Mouse (Mus musculus) limb, embryonic 15.5 days (tissue): ENCODE data around the gene Rph3al. TPM values are rescaled to one million over a fixed set of nuclear protein-coding genes. Genes with fewer than 3 reads are reported as not detected.

Experiments
- ATAC-seq: fragments of 200-750 bp; cut with Nextera tagmentation; 2 replicates; pipeline ENCODE4 v1.8.0; 2017; ENCODE audit warnings: low read depth, moderate TSS enrichment; ENCODE audit not compliant: insufficient number of reproducible peaks, low FRiP score, low TSS enrichment
- H3K27ac ChIP-seq: fragments of 300-500 bp; sonication (generic); 2 replicates; pipeline ENCODE4 v1.5.1; 2015; ENCODE audit warnings: moderate library complexity, mild to moderate bottlenecking, inconsistent platforms
- H3K27me3 ChIP-seq: fragments of 300-500 bp; sonication (generic); 2 replicates; pipeline ENCODE4 v1.6.1; 2015; ENCODE audit warnings: inconsistent platforms
- H3K36me3 ChIP-seq: fragments of 300-500 bp; sonication (generic); 2 replicates; pipeline ENCODE4 v1.6.1; 2015; ENCODE audit warnings: inconsistent platforms
- H3K4me1 ChIP-seq: fragments of 300-500 bp; sonication (generic); 2 replicates; pipeline ENCODE4 v1.6.1; 2015; ENCODE audit warnings: inconsistent platforms
- H3K4me2 ChIP-seq: fragments of 300-500 bp; sonication (generic); 2 replicates; pipeline ENCODE4 v1.6.1; 2015; ENCODE audit warnings: mild to moderate bottlenecking, inconsistent platforms
- H3K4me3 ChIP-seq: fragments of 300-500 bp; sonication (generic); 2 replicates; pipeline ENCODE4 v1.5.1; 2015; ENCODE audit warnings: mild to moderate bottlenecking, inconsistent platforms
- H3K9ac ChIP-seq: fragments of 300-500 bp; sonication (generic); 2 replicates; pipeline ENCODE4 v1.6.1; 2015; ENCODE audit warnings: inconsistent platforms
- H3K9me3 ChIP-seq: fragments of 300-500 bp; sonication (generic); 2 replicates; pipeline ENCODE4 v1.6.1; 2016; ENCODE audit warnings: inconsistent platforms
- WGBS: fragments of 180-500 bp; shearing (Covaris S2); methylation state at CpG from one replicate; pipeline ENCODE4 v1.1.7; 2015; 5-methylcytosine and 5-hydroxymethylcytosine counted together
- polyA plus RNA-seq: library from polyadenylated mRNA; unstranded; fragments of >200 nt; fragmentation: Nextera tagmentation; extraction: Ambion mirVana; gene quantifications from 2 replicates; pipeline ENCODE4 v1.2.1, GENCODE M21; 2015

The Rph3al gene
- polyA plus RNA-seq, 1 experiment from 2014 or later = 1.9 TPM

DNA sequence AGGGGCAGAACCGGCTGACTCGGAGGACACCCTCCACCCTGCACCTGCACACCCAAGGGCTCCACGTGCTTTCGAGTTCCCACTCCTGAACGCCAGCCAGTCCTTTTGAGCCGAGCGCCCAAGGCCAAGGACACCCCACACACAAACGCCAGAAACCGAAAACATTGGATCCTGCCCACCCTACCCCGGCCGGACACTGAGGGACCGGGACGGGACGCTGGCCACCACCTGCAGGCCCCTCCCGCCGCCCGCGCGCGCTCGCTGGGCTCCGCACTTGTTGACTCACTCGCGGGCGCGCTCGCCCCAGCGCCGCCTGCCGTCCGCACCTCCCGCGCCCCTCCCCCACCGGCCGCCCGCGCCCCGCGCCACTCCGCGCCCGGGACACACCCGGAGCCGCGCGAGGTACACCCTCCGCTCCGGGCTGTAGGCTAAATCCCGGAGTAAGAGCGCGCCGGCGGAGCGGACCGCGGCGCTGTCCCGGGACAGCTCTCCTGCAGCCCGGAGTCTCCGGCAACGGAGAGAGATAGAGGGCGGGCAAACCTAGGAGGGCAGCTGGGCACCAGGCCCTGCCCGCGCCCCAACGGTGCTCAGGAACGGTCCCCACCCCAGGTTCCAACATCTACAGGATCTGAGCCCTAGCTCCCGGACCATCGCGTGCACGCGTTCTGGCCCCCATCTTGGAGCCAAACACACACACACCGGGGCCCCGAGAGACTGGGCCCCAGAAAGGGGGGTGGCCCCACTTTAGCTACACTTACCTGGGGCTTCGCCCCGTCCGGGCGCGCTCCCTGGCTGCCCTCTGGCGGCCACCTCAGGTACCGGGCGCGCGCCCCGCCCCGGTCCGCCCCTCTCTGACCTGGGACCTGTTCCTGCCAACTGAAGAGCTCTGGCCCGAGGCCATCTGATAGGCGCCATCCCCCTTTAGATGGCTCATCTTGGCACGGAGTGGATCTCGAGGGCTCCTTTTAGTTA lies 28.5 kb upstream of the Rph3al start:
- under 1% methylated on average over 83 of the region's 90 CpGs for WGBS
- peak; percentile 62 for ATAC-seq
- H3K9me3 ChIP-seq = no peaks in the 10 kb centered on the region
- H3K4me2 ChIP-seq = peak overlapping the region; percentile 97
- peaks cover 17% of the 10 kb centered on the region for H3K27me3 ChIP-seq
- peak overlapping the region; percentile 62 for H3K4me3 ChIP-seq
- peaks cover 25% of the 10 kb centered on the region for H3K4me1 ChIP-seq
- no peaks in the 10 kb centered on the region for H3K36me3 ChIP-seq
- peak overlapping the region; percentile 24; the same call in 1 of the 2 replicates for H3K27ac ChIP-seq
- H3K9ac ChIP-seq = peak overlapping the region; percentile 47

DNA sequence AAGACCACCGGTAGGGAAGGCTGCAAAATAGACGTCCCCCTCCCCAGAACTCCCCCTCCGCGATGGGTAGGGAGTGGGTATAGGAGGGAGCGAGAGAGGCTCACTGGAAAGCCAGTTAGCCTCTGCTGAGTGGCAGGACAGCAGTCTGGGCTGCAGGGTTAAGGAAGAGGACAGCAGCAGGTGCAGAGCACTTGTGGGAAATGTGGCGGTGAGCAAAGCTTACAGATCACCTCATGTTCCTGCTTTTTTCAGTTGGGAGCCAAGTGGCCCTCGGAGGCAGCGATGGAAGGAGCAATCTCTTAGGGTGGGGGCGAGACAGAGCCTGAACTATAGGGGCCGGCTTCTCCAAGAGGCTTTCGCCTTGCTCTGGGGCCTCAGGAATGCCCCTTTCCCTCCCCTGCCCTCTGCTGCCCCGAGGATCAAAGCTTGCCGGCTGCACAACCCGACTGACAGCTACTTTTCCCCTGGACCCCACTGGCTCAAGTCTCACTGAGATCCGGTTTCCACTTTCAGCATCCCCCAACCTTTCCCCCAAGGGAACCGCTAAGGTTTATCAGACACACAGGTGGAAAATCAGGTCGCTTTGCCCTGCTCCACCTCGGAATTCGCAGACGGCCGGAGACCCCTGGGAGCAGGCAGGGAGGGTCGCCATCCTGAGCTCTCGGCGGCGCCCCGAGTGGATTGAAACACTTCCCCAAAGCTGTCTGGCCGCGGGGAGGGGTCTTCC lies 27.6 kb upstream of the Rph3al start:
- WGBS = 9% methylated on average over 28 of the region's 28 CpGs
- no peak overlapping the region for H3K27ac ChIP-seq

DNA sequence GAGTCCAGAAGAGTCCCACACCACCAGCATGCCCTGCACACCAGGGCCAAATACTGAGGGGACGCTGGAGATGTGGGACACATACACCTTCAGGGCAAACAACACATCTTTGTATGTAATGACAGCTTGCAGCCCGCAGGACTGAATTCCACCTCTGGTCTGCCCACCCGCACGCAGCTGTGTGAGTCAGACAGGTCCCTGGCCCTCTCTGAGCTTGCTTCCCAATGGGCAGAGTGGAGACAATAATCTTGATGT lies 26.2 kb upstream of the Rph3al start:
- ATAC-seq = no peak
- WGBS = 46% methylated on average over 4 of the region's 4 CpGs
- H3K4me2 ChIP-seq = no peak overlapping the region
- no peaks in the 10 kb centered on the region for H3K36me3 ChIP-seq
- peaks cover 25% of the 10 kb centered on the region for H3K4me1 ChIP-seq
- peaks cover 17% of the 10 kb centered on the region for H3K27me3 ChIP-seq
- H3K27ac ChIP-seq = no peak overlapping the region
- no peak overlapping the region for H3K9ac ChIP-seq
- no peaks in the 10 kb centered on the region for H3K9me3 ChIP-seq
- no peak overlapping the region for H3K4me3 ChIP-seq

More for the DNA sequence above, 27.6 kb upstream of the Rph3al start:
- ATAC-seq = no peak
- H3K9ac ChIP-seq = peak overlapping the region; percentile 47; the same call in 1 of the 2 replicates
- H3K27me3 ChIP-seq = peaks cover 17% of the 10 kb centered on the region
- H3K4me1 ChIP-seq = peaks cover 25% of the 10 kb centered on the region
- no peaks in the 10 kb centered on the region for H3K9me3 ChIP-seq
- H3K4me3 ChIP-seq = peak overlapping the region; percentile 62
- H3K36me3 ChIP-seq = no peaks in the 10 kb centered on the region
- peak overlapping the region; percentile 97 for H3K4me2 ChIP-seq

DNA sequence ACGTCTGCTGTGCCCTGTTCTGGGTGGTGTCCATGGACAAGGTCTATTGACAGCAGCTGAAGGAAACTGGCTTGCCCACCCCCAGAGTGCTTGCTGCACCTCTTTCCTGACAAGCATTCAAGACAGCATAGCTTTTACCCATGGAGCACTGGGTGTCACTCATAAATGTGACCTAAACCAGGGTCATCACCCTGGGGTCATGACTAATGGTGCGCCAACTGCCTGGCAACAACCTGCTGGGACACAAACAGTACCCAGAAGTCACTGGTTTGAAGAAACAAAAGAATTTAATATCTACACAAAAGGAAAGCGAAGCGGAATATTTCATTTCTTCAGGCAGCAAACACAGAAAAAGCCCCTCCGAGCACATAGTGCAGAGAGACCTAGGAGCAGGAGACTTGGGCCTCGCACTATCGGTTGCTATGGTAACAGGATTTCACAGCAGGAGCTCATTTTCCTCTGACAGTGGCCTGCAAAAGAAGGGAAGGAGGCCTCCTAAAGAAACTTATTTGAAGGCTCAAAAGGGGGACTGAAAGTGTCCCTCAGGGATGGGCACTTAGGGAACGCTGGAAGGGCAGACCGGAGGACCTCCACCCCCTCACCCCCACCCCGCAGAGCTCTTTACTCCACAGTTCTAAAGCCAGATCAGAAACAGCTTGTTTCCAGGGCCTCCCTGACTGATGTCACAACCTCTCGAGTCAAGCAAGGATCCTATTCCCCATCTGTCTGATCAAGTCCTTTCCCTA lies 25.7 kb upstream of the Rph3al start:
- Histone ChIP-seq H3K9me3 (no peaks in the 10 kb centered on the region), H3K27ac (no peak overlapping the region), H3K9ac (no peak overlapping the region), H3K36me3 (no peaks in the 10 kb centered on the region), H3K4me1 (peaks cover 25% of the 10 kb centered on the region), H3K4me2 (no peak overlapping the region), H3K27me3 (peaks cover 17% of the 10 kb centered on the region), H3K4me3 (no peak overlapping the region)
- 35% methylated on average over 11 of the region's 11 CpGs for WGBS
- no peak for ATAC-seq

DNA sequence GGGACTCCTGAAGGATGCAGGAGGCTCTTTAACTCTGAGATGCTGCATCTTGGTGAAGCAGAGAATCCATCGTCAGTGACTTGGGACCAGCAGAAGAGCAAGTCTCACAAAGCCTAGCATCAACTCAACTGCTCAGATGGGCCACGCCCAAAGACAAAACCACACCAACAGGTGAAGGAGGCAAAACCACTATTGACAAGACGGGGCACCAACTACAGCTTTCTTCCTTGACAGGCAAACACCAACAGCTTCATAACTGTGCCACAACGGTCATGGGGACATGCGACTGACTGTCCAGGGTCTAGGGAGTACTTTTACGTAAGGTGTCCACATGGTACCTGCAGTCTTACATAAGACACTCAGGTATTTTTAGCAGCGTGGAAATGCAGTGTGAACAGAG lies 23.6 kb upstream of the Rph3al start:
- H3K4me3 ChIP-seq = no peak overlapping the region
- H3K4me1 ChIP-seq = peaks cover 20% of the 10 kb centered on the region
- H3K27ac ChIP-seq = no peak overlapping the region
- no peak overlapping the region for H3K9ac ChIP-seq
- H3K27me3 ChIP-seq = peaks cover 14% of the 10 kb centered on the region
- H3K4me2 ChIP-seq = no peak overlapping the region
- no peak for ATAC-seq
- WGBS = 91% methylated on average over 7 of the region's 7 CpGs
- H3K36me3 ChIP-seq = no peaks in the 10 kb centered on the region
- H3K9me3 ChIP-seq = no peaks in the 10 kb centered on the region

DNA sequence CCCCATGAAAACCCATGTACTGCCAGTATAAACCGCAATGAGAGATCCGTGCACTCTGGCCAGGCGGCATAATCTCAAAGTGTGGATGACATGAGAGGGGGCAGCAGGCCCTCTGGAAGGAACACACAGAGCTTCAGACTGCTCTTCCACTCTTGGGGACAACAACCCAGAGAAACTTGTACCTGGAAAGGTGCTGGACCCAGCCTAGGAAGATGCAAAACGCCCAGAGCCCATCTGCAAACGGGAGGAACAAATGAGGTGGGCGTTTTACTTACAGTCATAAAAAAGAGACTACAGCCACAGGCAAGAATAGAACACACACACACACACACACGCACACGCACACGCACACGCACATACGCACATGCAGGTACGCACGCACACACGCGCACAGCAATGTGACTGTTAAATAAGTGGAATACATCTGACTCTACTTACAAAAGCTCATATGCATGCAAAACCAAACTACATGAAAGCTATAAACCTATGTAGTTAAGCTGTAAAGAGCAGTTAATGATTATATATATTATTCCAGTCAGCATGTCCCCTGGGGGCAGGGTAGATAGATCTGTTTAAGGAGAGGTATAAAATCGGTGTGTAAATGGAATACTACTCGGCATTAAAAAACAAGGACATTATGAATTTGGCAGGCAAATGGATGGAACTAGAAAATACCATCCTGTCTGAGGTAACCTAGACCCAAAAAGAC lies 19.0 kb upstream of the Rph3al start:
- no peaks in the 10 kb centered on the region for H3K27me3 ChIP-seq
- no peak overlapping the region for H3K4me2 ChIP-seq
- no peak overlapping the region for H3K9ac ChIP-seq
- H3K4me3 ChIP-seq = no peak overlapping the region
- 60% methylated on average over 17 of the region's 17 CpGs for WGBS
- H3K9me3 ChIP-seq = no peaks in the 10 kb centered on the region
- no peaks in the 10 kb centered on the region for H3K4me1 ChIP-seq
- ATAC-seq = no peak
- H3K36me3 ChIP-seq = no peaks in the 10 kb centered on the region
- H3K27ac ChIP-seq = no peak overlapping the region

DNA sequence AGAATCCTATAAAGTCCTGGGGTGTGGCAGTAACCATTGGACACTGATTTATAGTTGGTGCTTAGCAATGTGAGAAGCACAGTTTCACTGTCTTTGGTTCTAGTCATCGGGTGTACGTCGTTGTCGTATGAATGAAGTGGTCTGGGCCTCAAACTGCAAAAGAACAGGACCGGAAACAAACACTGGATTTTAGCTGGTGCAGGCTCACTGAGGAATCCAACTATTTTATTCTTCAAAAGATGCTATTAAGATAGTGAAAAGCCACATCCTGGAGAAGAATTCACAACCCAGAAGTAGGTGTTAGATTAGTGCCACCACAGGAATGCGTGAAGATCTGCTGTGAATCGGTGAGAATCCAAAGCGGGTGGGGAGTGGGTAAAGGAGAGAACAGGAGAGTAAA lies 18.4 kb upstream of the Rph3al start:
- no peaks in the 10 kb centered on the region for H3K36me3 ChIP-seq

DNA sequence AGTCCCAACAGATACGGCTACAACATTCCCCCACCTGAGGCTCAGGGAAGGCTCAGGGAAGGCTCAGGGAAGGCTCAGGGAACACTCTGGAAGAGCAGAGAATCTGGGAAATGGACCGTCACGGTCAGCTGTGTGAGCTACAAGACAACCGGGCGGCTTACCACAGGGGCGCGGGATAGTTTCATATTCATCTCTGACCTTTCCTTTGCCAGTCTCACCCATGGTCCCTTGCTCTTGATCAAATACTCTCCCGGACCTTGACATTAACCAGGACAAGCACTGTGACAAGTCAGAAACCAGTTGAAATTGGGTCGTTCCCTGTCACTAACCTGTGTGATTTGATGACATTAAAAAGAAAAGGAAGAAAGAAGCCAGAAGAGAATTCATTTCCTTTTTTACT lies 16.7 kb upstream of the Rph3al start:
- no peaks in the 10 kb centered on the region for H3K9me3 ChIP-seq
- no peak overlapping the region for H3K4me2 ChIP-seq
- no peaks in the 10 kb centered on the region for H3K4me1 ChIP-seq
- no peak overlapping the region for H3K4me3 ChIP-seq
- H3K27me3 ChIP-seq = no peaks in the 10 kb centered on the region
- H3K27ac ChIP-seq = no peak overlapping the region
- no peak overlapping the region for H3K9ac ChIP-seq
- ATAC-seq = no peak
- no peaks in the 10 kb centered on the region for H3K36me3 ChIP-seq
- WGBS = 89% methylated on average over 9 of the region's 9 CpGs

More for the DNA sequence above, 18.4 kb upstream of the Rph3al start:
- no peak for ATAC-seq
- Histone ChIP-seq H3K9me3 (no peaks in the 10 kb centered on the region), H3K27me3 (no peaks in the 10 kb centered on the region), H3K27ac (no peak overlapping the region), H3K4me1 (no peaks in the 10 kb centered on the region), H3K9ac (no peak overlapping the region), H3K4me3 (no peak overlapping the region), H3K4me2 (no peak overlapping the region)
- WGBS = 57% methylated on average over 8 of the region's 8 CpGs

DNA sequence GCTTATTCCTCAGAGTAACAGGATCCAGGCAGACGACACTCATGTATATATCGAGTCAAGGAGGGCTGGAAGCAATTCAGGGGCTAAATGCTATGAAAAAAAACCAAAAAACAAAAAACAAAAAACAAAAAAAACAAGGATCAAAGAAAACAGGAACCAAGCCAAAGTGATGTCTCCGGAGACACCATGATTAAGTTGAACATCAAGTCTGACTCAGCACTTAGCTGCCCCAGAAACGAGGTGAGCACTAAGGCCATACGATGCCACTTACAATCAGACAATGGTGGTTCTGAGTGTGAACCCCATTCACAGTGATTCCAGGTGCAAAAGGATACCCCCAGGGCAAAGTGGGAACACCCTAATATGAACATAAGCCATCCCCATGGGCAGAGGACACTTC lies 13.7 kb upstream of the Rph3al start:
- Histone ChIP-seq H3K27me3 (no peaks in the 10 kb centered on the region), H3K9ac (no peak overlapping the region), H3K4me1 (peaks cover 4% of the 10 kb centered on the region), H3K4me3 (no peak overlapping the region), H3K27ac (no peak overlapping the region), H3K9me3 (no peaks in the 10 kb centered on the region), H3K4me2 (no peak overlapping the region), H3K36me3 (no peaks in the 10 kb centered on the region)
- 63% methylated on average over 5 of the region's 5 CpGs for WGBS
- ATAC-seq = no peak

DNA sequence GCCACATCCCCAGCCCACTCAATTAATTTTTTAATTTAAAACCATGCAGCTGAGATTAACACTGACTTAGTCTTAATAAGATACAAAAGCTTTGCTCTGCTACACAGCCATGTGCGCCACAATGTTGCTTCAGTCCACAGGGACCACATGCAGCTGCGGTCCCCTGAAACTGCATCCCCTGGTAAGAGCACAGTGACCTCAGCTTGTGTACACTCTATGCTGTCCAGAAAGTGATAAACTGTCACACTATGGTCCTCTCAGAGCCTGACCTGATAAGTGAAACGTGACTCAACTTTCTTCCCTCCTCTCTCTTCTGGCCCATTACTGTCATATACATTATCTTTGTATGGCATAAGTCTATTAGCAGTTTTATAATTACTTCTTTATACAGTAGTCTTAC lies 12.2 kb upstream of the Rph3al start:
- H3K4me2 ChIP-seq = no peak overlapping the region
- H3K4me3 ChIP-seq = no peak overlapping the region
- no peak overlapping the region for H3K9ac ChIP-seq
- no peak for ATAC-seq
- 79% methylated on average over 3 of the region's 3 CpGs for WGBS
- no peaks in the 10 kb centered on the region for H3K36me3 ChIP-seq
- no peaks in the 10 kb centered on the region for H3K27me3 ChIP-seq
- no peak overlapping the region for H3K27ac ChIP-seq
- peaks cover 7% of the 10 kb centered on the region for H3K4me1 ChIP-seq
- no peaks in the 10 kb centered on the region for H3K9me3 ChIP-seq

DNA sequence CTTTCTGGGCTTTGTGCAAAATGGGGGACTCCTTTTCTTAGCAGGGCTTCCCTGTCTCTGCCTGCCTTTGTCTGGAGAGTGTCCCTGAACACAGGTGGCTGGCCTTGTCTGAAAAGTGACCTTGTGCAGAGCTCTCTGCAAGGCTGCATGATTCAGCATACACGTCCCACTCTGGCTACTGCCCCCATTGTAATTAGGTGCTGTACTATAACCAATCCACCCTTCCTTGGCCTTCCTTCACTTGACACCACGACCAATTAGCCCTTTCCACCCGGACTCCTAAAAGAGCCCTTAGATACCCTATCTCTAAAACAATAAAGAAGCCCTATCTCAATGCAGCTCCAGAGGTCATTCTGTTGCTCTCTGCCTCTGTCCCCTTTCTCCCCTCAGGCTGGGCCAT lies 10.6 kb upstream of the Rph3al start:
- Histone ChIP-seq H3K9me3 (no peaks in the 10 kb centered on the region), H3K27me3 (no peaks in the 10 kb centered on the region), H3K4me2 (no peak overlapping the region), H3K4me3 (no peak overlapping the region), H3K9ac (no peak overlapping the region), H3K36me3 (no peaks in the 10 kb centered on the region), H3K27ac (no peak overlapping the region), H3K4me1 (peaks cover 7% of the 10 kb centered on the region)
- ATAC-seq = no peak
- WGBS = 45% methylated on average over 3 of the region's 3 CpGs
